Mouse (Mus musculus) ovary, postnatal 14 days (tissue): ENCODE results near the gene Herpud1.
"Not testable (repeated sequence)": the region's sequence is repeated elsewhere in the genome, so short reads cannot be mapped to it uniquely, and the experiment has no call there.

Experiments used
- DNase-seq: peaks from one replicate; pipeline ENCODE4 v3.0.0; 2022; ENCODE audit warnings: low spot score

Herpud1 gene

GRCm38 (mm10) chr8:94376176-94376575 is 10.1 kb upstream of the Herpud1 start:
- no peak for DNase-seq

DNA sequence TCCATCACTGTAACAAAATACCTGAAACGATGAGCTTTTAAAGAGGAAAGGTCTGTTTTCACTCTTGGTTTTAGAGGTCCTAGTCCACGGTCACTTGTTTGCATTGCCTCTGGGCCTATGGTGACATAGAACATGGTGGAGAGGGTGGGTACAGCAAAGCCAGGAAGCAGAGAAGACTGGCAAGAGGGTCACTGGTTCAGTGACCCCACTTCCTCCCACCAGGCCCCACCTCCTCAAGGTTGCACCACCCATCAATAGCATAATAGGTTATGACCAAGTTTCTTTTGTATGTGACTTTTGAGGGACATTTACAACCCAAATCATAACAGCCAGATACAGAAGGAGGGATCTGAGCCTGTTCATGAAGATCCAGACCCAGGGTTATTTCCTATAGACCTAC is 9.7 kb upstream of the Herpud1 start:
- no peak for DNase-seq

- DNase-seq = no peak
Measured at GRCm38 (mm10) chr8:94377031-94377430, 9.2 kb upstream of the Herpud1 start.

- DNase-seq = peak; percentile 41
Measured at GRCm38 (mm10) chr8:94377714-94378205, 8.5 kb upstream of the Herpud1 start.

- DNase-seq = no peak
Measured at GRCm38 (mm10) chr8:94378763-94379415, 7.3 kb upstream of the Herpud1 start.

DNA sequence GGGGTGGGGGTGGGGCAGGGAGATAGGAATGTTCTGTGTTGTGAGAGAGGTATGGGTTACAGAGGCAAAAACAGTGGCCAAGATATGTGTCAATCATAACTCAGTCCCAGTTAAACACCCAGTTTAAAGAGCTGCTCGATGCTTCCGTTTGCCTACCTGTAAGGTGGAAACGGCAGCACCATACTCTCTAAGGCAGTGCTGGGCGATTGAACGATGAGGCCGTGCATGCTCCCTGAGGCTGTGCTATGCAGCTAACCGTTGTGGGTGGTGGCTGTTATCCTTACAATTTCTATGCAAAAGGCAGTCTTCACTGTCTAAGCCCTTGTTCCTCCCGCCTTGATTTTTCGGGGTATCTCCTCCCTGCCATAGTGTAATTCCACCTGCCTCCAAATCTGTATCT is 6.6 kb upstream of the Herpud1 start:
- DNase-seq = no peak

DNA sequence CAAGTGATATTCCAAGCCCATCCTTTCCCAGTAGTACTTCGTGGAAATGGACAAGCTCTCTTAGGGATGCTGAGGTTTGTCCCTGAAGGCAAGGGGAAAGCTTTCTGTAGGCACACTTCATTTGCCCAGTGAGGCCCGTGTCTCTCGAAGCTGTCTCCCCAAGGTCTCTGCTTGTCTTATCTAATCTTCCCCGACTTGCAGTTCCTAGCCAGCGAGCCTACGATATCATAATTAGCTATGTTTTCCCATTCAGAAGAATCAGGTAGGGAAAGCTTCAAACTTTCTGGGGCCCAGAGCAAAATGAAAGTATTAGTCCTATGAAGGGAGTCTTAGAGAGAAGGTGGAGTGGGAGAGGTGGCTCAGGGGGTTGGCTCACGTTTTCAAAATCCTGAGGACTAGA is 2.1 kb upstream of the Herpud1 start:
- no peak for DNase-seq

- no peak for DNase-seq
Measured at GRCm38 (mm10) chr8:94385506-94386213, 578 bp upstream of the Herpud1 start.

DNA sequence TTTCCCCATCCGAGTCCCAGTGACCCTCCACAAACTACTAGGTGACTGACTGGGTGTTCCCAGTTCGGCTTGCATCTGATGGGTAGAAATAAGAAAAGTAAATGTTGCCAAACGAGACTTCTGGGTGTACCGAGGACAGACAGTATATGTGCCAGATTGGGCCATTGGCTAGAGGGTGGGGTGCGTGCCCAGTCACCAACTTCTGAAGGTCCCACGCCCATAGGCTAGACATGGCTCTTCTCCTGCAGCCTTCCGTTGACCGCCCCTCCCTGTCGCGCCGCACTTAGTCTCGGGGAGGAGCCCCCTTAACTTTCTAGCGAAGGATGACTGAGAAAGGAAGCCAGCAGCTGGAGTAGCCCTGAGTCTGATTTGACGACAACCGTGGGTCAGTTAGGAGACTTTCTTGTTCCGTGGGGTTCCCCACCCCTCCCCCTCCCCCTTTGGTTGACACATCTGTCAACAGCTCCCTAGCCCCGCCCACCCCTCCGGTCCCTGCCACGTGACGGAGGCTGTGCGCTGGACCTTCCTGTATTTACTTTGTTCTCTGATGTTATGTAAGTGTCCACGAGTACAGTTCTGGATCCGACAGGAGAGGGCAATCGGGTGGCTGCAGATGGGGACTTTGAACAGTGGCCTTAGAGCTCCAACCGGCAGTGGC is 918 bp downstream of the Herpud1 start:
- peak; percentile 49 for DNase-seq

GRCm38 (mm10) chr8:94387785-94388184 is 1.5 kb downstream of the Herpud1 start:
- no peak for DNase-seq

DNA sequence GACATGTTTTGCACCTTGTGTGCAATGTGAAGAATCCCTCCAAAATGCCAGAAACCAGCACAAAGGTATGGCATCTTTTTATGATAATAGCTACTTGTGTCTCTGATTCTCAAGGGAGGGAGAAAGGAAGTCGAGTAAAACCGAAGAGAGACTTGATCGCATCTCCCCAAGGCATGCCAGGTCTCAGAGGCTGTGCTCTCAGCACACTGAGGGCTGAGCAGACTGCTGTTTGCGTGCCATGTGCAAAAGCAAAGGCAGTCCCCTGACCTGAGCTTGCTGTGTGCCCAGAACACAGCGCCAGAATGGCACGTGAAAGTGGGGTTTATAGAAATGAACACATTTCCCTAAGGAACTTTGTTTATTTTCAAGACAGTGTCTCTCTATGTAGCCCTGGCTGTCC is 3.3 kb downstream of the Herpud1 start:
- DNase-seq = no peak

- no peak for DNase-seq
Measured at GRCm38 (mm10) chr8:94390429-94390828, 4.2 kb downstream of the Herpud1 start.

DNA sequence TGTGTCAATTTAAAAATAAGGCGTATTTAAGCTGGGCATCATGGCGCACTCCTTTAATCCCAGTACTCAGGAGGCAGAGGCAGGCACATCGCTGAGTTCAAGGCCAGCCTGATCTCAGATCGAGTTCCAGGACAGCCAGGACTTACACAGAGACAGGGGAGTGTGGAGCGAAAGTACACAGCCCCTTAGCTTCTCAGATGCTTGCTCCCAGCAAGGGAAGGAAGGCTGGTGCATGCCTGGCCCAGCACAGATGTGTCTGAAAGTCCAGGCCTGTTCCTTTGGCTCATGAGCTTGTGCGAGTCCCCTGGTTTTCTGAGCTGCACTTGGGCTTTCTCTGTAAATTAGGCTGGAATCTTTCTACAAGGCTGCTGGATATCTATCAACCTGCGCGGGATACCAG is 4.7 kb downstream of the Herpud1 start:
- DNase-seq = no peak

DNA sequence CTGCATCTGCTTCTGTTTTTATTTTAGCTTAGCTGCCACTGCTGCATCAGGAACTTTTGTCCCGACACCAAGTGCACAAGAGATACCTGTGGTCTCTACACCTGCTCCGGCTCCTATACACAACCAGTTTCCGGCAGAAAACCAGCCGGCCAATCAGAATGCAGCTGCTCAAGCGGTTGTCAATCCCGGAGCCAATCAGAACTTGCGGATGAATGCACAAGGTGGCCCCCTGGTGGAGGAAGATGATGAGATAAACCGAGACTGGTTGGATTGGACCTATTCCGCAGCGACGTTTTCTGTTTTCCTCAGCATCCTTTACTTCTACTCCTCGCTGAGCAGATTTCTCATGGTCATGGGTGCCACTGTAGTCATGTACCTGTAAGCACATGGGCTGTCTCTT is 5.9 kb downstream of the Herpud1 start:
- peak; percentile 29 for DNase-seq

DNA sequence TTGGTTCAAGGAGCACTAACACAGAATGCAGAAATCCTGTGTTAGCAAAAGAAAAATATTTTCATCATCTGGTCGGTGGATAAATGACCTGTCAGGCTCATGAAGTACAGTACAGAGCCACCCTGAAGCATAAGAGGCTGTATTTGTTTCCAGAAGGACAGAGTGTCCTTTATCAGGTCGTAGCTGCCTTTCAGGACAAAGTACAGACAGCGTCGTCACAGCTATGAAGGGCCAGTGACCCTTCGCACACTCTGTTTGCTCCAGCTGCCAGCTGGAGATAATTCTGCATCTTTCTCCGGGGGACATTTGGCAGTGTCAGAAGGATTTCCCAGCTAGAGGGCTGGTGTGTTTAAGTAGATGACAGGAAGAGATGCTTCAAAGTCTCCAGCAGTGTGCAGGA is 6.4 kb downstream of the Herpud1 start:
- no peak for DNase-seq

DNA sequence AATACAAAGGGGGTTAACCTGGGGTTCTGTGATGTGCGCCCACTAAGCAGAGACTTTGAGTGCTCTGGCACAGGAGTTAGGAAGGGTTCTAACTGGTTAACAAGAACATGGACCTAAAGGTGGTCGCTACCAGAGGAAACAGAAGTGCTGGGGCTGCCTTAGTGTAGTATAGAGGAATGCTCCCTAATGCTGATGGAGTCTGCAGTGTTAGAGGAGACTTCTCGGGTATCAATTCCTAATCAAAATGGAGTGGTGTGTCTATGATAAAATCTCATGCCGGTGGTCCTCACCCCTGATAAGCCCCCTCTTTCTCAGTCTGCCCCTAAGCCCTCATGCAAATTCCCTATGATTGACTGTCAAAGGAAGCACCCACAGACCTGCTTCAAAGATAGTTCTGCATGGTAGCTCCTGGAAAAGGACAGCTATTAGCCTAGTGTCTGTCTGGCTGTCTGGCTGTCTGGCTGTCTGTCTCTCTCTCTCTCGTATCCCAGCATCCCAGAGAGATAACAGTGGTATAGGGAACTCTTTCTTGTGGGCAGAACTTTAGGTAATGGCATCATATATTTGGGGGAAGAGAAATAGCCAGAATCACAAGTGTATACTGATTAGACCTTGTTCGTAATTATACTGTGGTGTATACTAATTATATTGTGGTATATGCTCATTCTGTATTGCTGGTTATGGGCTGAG is 9.8 kb downstream of the Herpud1 start:
- DNase-seq = no peak

GRCm38 (mm10) chr8:94396964-94397657 is 10.9 kb downstream of the Herpud1 start:
- DNase-seq = peak; percentile 29

- no peak for DNase-seq
Measured at GRCm38 (mm10) chr8:94398587-94398986, 12.3 kb downstream of the Herpud1 start.

DNA sequence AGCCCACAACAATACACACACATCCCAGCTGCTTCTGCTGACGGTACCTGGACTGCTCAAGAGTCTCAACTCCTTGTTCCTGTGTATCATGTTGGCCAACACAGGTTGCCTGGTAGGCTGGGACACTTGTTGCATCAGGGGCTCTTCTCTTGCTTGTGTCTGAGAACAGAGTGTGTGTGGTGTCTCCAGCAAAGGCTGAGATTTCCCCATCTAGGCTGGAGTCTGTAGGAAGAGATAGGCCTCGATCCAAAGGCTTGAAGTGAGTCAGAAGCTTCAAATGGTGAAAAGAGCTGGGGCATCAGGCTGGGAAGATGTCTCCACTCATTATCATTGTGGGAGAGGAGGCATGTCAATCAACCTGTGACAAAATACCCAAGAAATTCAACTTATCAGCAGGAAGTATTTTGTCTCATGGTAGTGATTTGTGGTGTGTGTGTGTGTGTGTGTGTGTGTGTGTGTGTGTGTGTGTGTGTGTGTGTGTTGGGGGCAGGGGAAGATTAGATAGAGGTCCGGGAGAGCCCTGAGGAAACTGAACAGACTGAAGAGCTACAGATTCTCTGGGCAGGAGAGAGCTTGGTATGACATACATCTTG is 13.2 kb downstream of the Herpud1 start:
- DNase-seq = no peak

DNA sequence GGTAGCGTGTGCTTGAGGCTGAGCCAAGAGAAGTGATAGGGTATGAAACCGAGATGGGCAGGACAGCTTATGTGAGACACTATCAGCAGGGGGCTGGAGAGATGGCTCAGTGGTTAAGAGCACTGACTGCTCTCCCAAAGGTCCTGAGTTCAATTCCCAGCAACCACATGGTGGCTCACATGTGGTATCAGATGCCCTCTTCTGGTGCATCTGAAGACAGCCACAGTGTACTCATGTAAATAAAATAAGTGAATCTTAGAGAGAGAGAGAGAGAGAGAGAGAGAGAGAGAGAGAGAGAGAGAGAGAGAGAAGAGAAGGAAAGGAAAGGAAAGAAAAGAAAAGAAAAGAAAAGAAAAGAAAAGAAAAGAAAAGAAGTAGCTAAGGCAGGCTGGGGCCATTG is 13.7 kb downstream of the Herpud1 start:
- not testable (repeated sequence) for DNase-seq

DNA sequence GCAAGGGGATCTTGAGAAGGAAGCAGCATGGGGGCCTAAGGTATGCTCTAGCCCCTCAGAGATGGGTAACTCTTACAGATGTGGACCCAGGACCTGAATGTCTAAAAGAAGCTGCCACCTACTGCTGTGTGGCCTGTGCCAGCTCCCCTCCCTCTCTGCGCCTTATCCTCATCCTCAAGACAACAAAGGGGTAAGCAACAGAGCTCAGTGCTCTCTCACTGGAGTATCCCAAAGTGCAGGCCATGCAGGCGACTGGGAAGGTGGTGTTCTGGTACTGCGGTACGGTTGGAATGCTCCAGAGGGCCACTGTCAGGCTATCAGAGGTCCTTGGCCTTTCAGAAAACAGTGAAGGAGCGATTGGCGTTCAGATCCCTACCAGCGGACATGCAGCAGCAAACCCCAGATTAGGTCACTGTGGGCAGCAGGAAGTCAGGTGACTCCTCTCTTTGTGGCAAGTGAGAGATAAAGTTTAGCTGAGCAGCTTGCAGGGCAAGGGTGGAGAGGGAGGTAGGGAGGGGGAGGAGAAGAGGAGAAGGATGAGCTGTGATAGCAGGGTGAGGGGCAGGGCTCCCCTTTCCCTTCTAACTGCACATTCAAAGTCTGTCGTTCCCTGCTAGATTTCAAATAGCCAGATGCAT is 22.3 kb downstream of the Herpud1 start:
- no peak for DNase-seq
